Mouse (Mus musculus) embryonic facial prominence, embryonic 11.5 days (tissue): ENCODE measurements around the gene Wdr13. TPM values are rescaled to one million over a fixed set of nuclear protein-coding genes. Genes with fewer than 3 reads are reported as not detected.

Experiments used
- ATAC-seq: fragments of 200-750 bp; cut with Nextera tagmentation; replicated peaks from 2 replicates; pipeline ENCODE4 v1.8.0; 2017; ENCODE audit warnings: low read depth; ENCODE audit not compliant: insufficient number of reproducible peaks, low FRiP score, low TSS enrichment
- DNase-seq: peaks from one replicate; pipeline ENCODE4 v3.0.0-alpha.2; 2015; ENCODE audit warnings: low spot score
- H3K27ac ChIP-seq: fragments of 300-500 bp; sonication (generic); replicated peaks from 2 replicates; pipeline ENCODE4 v1.5.1; 2014; ENCODE audit warnings: mild to moderate bottlenecking, low read depth, low read length, control low read depth
- H3K27me3 ChIP-seq: fragments of 300-500 bp; sonication (generic); 2 replicates; pipeline ENCODE4 v1.6.1; 2014; ENCODE audit warnings: mild to moderate bottlenecking, low read length, moderate library complexity, mixed read lengths; ENCODE audit not compliant: control insufficient read depth, insufficient read depth
- H3K36me3 ChIP-seq: fragments of 300-500 bp; sonication (generic); replicated peaks from 2 replicates; pipeline ENCODE4 v1.6.1; 2014; ENCODE audit warnings: low read depth, mild to moderate bottlenecking, low read length, moderate library complexity, mixed read lengths; ENCODE audit not compliant: control insufficient read depth, insufficient read depth
- H3K4me1 ChIP-seq: fragments of 300-500 bp; sonication (generic); 2 replicates; pipeline ENCODE4 v1.6.1; 2014; ENCODE audit warnings: low read length, mixed read lengths; ENCODE audit not compliant: control insufficient read depth, insufficient read depth
- H3K4me2 ChIP-seq: fragments of 300-500 bp; sonication (generic); 2 replicates; pipeline ENCODE4 v1.6.1; 2014; ENCODE audit warnings: low read depth, mild to moderate bottlenecking, control low read depth, low read length, moderate library complexity
- H3K4me3 ChIP-seq: fragments of 300-500 bp; sonication (generic); 2 replicates; pipeline ENCODE4 v1.5.1; 2014; ENCODE audit warnings: low read depth, low read length, control low read depth
- H3K9ac ChIP-seq: fragments of 300-500 bp; sonication (generic); replicated peaks from 2 replicates; pipeline ENCODE4 v1.6.1; 2014; ENCODE audit warnings: mild to moderate bottlenecking, control low read depth, low read length
- H3K9me3 ChIP-seq: fragments of 300-500 bp; sonication (generic); replicated peaks from 2 replicates; pipeline ENCODE4 v1.6.1; 2016; ENCODE audit warnings: mild to moderate bottlenecking, low read length, inconsistent platforms, mixed read lengths; ENCODE audit not compliant: control insufficient read depth
- WGBS: fragments of 180-500 bp; shearing (Covaris S2); extraction: QIAGEN DNeasy Blood & Tissue Kit; methylation state at CpG from one replicate; pipeline ENCODE4 v1.1.7; 2014; 5-methylcytosine and 5-hydroxymethylcytosine counted together
- polyA plus RNA-seq: library from polyadenylated mRNA; unstranded; fragments of >200 nt; fragmentation: Nextera tagmentation; extraction: Ambion mirVana; gene quantifications from 2 replicates; pipeline ENCODE4 v1.2.1, GENCODE M21; 2014

Wdr13 gene
- polyA plus RNA-seq, 1 experiment from 2014 or later: 15.1 TPM

GRCm38 (mm10) chrX:8084771-8085259 is 47.9 kb downstream of the Wdr13 start:
- no peak overlapping the region for H3K9ac ChIP-seq
- no peak for DNase-seq
- no peak overlapping the region for H3K4me2 ChIP-seq
- H3K36me3 ChIP-seq: no peaks in the 10 kb centered on the region
- no peak overlapping the region for H3K27ac ChIP-seq
- 90% methylated on average over 6 of the region's 6 CpGs for WGBS
- no peaks in the 10 kb centered on the region for H3K9me3 ChIP-seq
- no peak overlapping the region for H3K4me3 ChIP-seq
- no peak for ATAC-seq
- H3K4me1 ChIP-seq: no peaks in the 10 kb centered on the region
- no peaks in the 10 kb centered on the region for H3K27me3 ChIP-seq

DNA sequence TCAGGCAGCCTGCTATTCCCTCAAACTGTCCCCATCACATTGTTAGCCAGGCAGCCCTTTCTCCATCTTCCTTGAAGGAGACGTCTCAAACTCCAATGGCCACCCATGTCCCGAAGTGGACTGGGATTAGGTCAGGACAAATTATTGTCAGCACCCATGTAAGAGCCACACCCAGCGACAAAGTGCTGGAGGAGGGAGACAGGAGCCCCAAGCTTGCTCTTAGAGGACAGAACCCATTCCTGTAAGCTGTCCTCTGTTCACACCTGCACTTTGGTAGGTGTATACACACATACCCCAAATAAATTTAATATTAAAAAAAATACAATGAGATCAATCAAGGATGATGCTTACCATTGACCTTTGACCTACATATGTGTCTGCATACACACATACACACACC is 57.6 kb downstream of the Wdr13 start:
- Histone ChIP-seq H3K36me3 (no peaks in the 10 kb centered on the region), H3K27me3 (no peaks in the 10 kb centered on the region), H3K27ac (no peak overlapping the region), H3K4me2 (peak overlapping the region; percentile 40), H3K4me3 (peak overlapping the region; percentile 28), H3K4me1 (no peaks in the 10 kb centered on the region), H3K9ac (peak overlapping the region; percentile 39; the same call in 1 of the 2 replicates), H3K9me3 (no peaks in the 10 kb centered on the region)
- ATAC-seq: peak; percentile 57
- WGBS: 22% methylated on average over 3 of the region's 3 CpGs
- DNase-seq: no peak

DNA sequence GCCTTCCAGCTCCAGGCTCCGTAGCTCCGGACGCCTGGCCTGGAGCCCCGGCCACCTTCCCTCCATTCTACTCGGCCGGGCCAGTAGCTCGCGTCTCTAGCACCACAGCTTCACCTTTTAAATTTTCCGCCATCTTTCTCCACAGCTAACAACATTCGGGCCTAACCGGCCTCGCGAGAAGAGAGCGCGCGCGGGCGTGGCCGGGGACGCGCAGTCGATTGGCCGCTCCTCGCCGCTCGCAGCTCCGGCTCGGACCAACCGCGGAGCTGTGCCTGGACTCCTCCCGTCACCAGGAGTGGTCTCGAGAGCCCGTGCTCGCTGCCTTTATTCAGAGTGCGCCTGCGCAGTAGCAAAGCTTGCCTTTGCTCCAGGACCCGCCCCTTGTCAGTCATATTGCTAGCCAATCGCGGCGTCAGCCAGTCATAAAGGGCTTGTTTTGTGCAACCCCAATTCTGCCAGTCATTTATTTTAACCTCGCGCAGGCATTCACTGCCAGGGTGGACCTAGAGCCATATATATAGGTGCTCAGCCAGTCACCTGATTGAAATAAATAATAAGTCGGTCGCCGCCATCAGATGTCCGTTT is 58.2 kb downstream of the Wdr13 start, which contains the start of gene Suv39h1:
Gene Suv39h1 (minus strand): TSS at position 331 of the 585 bp plus-strand sequence.
- Histone ChIP-seq H3K27ac (peak within 1 kb of the TSS; percentile 86), H3K4me1 (no peaks in the 10 kb centered on the region), H3K4me2 (peak within 1 kb of the TSS; percentile 40), H3K9ac (peak within 1 kb of the TSS; percentile 73), H3K4me3 (peak within 1 kb of the TSS; percentile 56), H3K9me3 (no peaks in the 10 kb centered on the region), H3K36me3 (no peaks in the 10 kb centered on the region; the same call in 1 of the 2 replicates), H3K27me3 (no peaks in the 10 kb centered on the region)
- 17% methylated on average over 44 of the region's 46 CpGs for WGBS
- DNase-seq: peak; percentile 92
- ATAC-seq: peak; percentile 97

DNA sequence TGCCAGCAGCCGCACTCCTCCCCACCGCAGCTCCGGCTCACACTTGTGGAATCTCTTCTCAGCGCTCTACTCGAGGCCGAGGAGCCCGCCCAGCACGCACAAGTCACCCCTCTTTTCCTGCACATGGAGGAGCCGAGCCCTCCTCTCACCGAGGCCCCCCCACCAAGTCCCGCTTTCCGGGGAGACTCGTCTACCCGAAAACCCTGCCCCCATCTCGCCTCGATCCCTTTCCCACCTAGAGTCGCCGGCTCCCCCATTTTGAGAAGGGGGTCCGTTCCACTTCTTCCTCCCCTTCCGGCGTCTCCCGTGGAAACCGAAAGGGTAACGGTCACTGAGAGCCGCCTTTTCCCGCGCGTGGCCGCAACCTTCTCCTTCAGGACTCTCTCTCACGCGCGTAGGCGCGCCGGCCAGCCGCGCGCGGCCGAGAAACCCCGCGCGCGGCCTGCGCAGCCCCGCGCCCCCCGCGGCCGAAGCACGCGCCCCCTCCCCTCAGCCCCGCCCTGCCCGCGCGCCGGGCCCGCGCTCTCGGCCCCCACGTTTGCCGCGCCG is 58.7 kb downstream of the Wdr13 start:
- Histone ChIP-seq H3K9ac (peak overlapping the region; percentile 73), H3K4me1 (no peaks in the 10 kb centered on the region), H3K9me3 (no peaks in the 10 kb centered on the region), H3K4me3 (peak overlapping the region; percentile 56), H3K36me3 (no peaks in the 10 kb centered on the region; the same call in 1 of the 2 replicates), H3K27me3 (no peaks in the 10 kb centered on the region), H3K27ac (peak overlapping the region; percentile 86), H3K4me2 (peak overlapping the region; percentile 32)
- WGBS: 21% methylated on average over 59 of the region's 64 CpGs
- ATAC-seq: no peak
- DNase-seq: peak; percentile 41

Other genes starting within 250 kb of the Wdr13 start
- gene Slc35a2, start 248.9 kb downstream of the Wdr13 start, polyA plus RNA-seq: 6.8 and 12.1 TPM in 2 replicates
- gene Pqbp1, start 233.6 kb downstream of the Wdr13 start, polyA plus RNA-seq: 146 and 149 TPM in 2 replicates
- 162 and 172 TPM in 2 replicates for gene Timm17b, start 233.5 kb downstream of the Wdr13 start, polyA plus RNA-seq
- gene Gm10491, start 225.1 kb downstream of the Wdr13 start, polyA plus RNA-seq: not detected in 2 replicates
- not detected in 2 replicates for gene Gm10490, start 223.3 kb downstream of the Wdr13 start, polyA plus RNA-seq
- 4.9 and 5.3 TPM in 2 replicates for gene Pcsk1n, start 213.1 kb downstream of the Wdr13 start, polyA plus RNA-seq
- gene Eras, start 204.3 kb downstream of the Wdr13 start, polyA plus RNA-seq: not detected in 2 replicates
- 38.0 and 43.9 TPM in 2 replicates for gene Hdac6, start 185.0 kb downstream of the Wdr13 start, polyA plus RNA-seq
- 4.0 and 5.0 TPM in 2 replicates for gene Gata1, start 154.8 kb downstream of the Wdr13 start, polyA plus RNA-seq
- gene Glod5, start 114.4 kb downstream of the Wdr13 start, polyA plus RNA-seq: not detected in 2 replicates
- 86.7 and 88.3 TPM in 2 replicates for gene Suv39h1, start 58.1 kb downstream of the Wdr13 start, polyA plus RNA-seq
- gene Was, start 42.4 kb downstream of the Wdr13 start, polyA plus RNA-seq: 0.42 and 0.48 TPM in 2 replicates
- gene Rbm3, start 13.0 kb upstream of the Wdr13 start, polyA plus RNA-seq: 525 and 566 TPM in 2 replicates
- 11.3 and 14.1 TPM in 2 replicates for gene Tbc1d25, start 43.3 kb upstream of the Wdr13 start, polyA plus RNA-seq
- gene Ebp, start 60.6 kb upstream of the Wdr13 start, polyA plus RNA-seq: 33.2 and 37.0 TPM in 2 replicates
- 10.2 and 14.2 TPM in 2 replicates for gene Porcn, start 73.6 kb upstream of the Wdr13 start, polyA plus RNA-seq
- 46.2 and 49.1 TPM in 2 replicates for gene Ftsj1, start 119.5 kb upstream of the Wdr13 start, polyA plus RNA-seq
- 3.9 and 4.8 TPM in 2 replicates for gene Slc38a5, start 138.2 kb upstream of the Wdr13 start, polyA plus RNA-seq
- gene Ssxb10, start 194.5 kb upstream of the Wdr13 start, polyA plus RNA-seq: not detected in 2 replicates
- gene Ssxb9, start 234.1 kb upstream of the Wdr13 start, polyA plus RNA-seq: not detected in 2 replicates